Mouse (Mus musculus) limb, embryonic 14.5 days (tissue): ENCODE data around the gene Olfr156. TPM values are rescaled to one million over a fixed set of nuclear protein-coding genes. Genes with fewer than 3 reads are reported as not detected.

Experiments used
- ATAC-seq: fragments of 200-750 bp; cut with Nextera tagmentation; 2 replicates; pipeline ENCODE4 v1.8.0; 2017; ENCODE audit warnings: low read depth, moderate number of reproducible peaks, moderate TSS enrichment; ENCODE audit not compliant: low FRiP score
- DNase-seq: peaks from one replicate; pipeline ENCODE4 v3.0.0-alpha.2; 2015; ENCODE audit warnings: low spot score
- H3K27ac ChIP-seq: fragments of 300-500 bp; sonication (generic); replicated peaks from 2 replicates; pipeline ENCODE4 v1.5.1; 2014; ENCODE audit warnings: low read depth, mild to moderate bottlenecking, low read length, moderate library complexity, mixed read lengths
- H3K27me3 ChIP-seq: fragments of 300-500 bp; sonication (generic); 2 replicates; pipeline ENCODE4 v1.6.1; 2014; ENCODE audit warnings: low read length, mixed read lengths; ENCODE audit not compliant: control insufficient read depth, insufficient read depth
- H3K36me3 ChIP-seq: fragments of 300-500 bp; sonication (generic); 2 replicates; pipeline ENCODE4 v1.6.1; 2014; ENCODE audit warnings: mild to moderate bottlenecking, low read length, moderate library complexity, mixed read lengths; ENCODE audit not compliant: control insufficient read depth, insufficient read depth
- H3K4me1 ChIP-seq: fragments of 300-500 bp; sonication (generic); 2 replicates; pipeline ENCODE4 v1.6.1; 2014; ENCODE audit warnings: antibody characterized with exemption, low read length, mixed read lengths; ENCODE audit not compliant: control insufficient read depth, insufficient read depth
- H3K4me2 ChIP-seq: fragments of 300-500 bp; sonication (generic); replicated peaks from 2 replicates; pipeline ENCODE4 v1.6.1; 2014; ENCODE audit warnings: low read depth, mild to moderate bottlenecking, low read length, moderate library complexity; ENCODE audit not compliant: severe bottlenecking
- H3K4me3 ChIP-seq: fragments of 300-500 bp; sonication (generic); replicated peaks from 2 replicates; pipeline ENCODE4 v1.5.1; 2014; ENCODE audit warnings: low read length
- H3K9ac ChIP-seq: fragments of 300-500 bp; sonication (generic); 2 replicates; pipeline ENCODE4 v1.6.1; 2014; ENCODE audit warnings: mild to moderate bottlenecking, low read depth, low read length, moderate library complexity; ENCODE audit not compliant: severe bottlenecking
- H3K9me3 ChIP-seq: fragments of 300-500 bp; sonication (generic); 2 replicates; pipeline ENCODE4 v1.6.1; 2016; ENCODE audit warnings: low read length; ENCODE audit not compliant: control insufficient read depth
- POLR2A ChIP-seq: fragments of 200-500 bp; IDR thresholded peaks from 2 replicates; pipeline ENCODE4 v1.8.0; 2012; ENCODE audit warnings: inconsistent platforms, mild to moderate bottlenecking, moderate library complexity, borderline replicate concordance; ENCODE audit not compliant: insufficient read depth, insufficient read length; ENCODE audit errors: extremely low read depth
- WGBS: fragments of 180-500 bp; shearing (Covaris S2); extraction: QIAGEN DNeasy Blood & Tissue Kit; methylation state at CpG from one replicate; pipeline ENCODE4 v1.1.7; 2014; 5-methylcytosine and 5-hydroxymethylcytosine counted together
- polyA plus RNA-seq, 2 experiments: library from polyadenylated mRNA; depleted of rRNA in 1 of 2; stranded (reverse) in 1 of 2; unstranded in 1 of 2; fragments of >200 nt; fragmentation: Nextera tagmentation in 1 of 2; extraction: Ambion mirVana in 1 of 2; gene quantifications; 2 replicates each; pipeline versions ENCODE4 v1.2.1 to v1.2.3; 2012 to 2014

The Olfr156 gene
- polyA plus RNA-seq, 2 experiments: 0.34 TPM; not detected in 1

- Histone ChIP-seq H3K36me3 (no peaks in the 10 kb centered on the region), H3K27ac (no peak overlapping the region), H3K4me3 (no peak overlapping the region), H3K4me2 (no peak overlapping the region), H3K9ac (no peak overlapping the region), H3K4me1 (no peaks in the 10 kb centered on the region), H3K27me3 (no peaks in the 10 kb centered on the region), H3K9me3 (no peaks in the 10 kb centered on the region)
- no peak for ATAC-seq
- DNase-seq: no peak
- WGBS: 53% methylated on average over 2 of the region's 2 CpGs
- no peak for TF ChIP-seq POLR2A
Observed at GRCm38 (mm10) chr4:43772304-43772703, 51.4 kb downstream of the Olfr156 start.

GRCm38 (mm10) chr4:43771626-43772025, 52.1 kb downstream of the Olfr156 start:
- ATAC-seq: no peak
- Histone ChIP-seq H3K4me1 (no peaks in the 10 kb centered on the region), H3K4me2 (no peak overlapping the region), H3K27ac (no peak overlapping the region), H3K4me3 (no peak overlapping the region), H3K27me3 (no peaks in the 10 kb centered on the region), H3K9ac (no peak overlapping the region), H3K9me3 (no peaks in the 10 kb centered on the region), H3K36me3 (no peaks in the 10 kb centered on the region)
- DNase-seq: no peak
- no peak for TF ChIP-seq POLR2A
- WGBS: 60% methylated on average over 6 of the region's 6 CpGs

DNA sequence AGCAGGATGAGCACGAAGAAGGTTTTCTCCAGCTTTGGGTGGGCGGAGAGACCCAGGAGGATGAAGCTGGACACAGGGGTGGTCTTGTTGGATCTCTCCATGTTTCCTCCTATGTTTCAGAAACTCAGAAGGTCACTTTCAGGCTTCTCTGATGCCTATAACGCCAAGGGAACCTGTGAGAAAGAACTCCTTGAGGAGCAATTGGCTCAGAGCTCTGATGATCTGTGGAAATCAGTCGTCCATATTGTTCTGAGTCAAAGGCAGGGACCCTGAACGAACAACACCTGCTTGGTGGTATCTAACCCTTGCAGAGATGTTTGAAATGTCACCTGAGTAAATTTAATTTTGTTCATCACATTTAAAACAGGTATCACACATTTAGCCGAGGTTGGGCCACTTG, 52.8 kb downstream of the Olfr156 start, which contains the start of gene Olfr159:
Gene Olfr159 (minus strand): TSS at position 101 of the 400 bp plus-strand sequence.
- Histone ChIP-seq H3K36me3 (no peaks in the 10 kb centered on the region), H3K4me2 (no peak within 1 kb of the TSS), H3K9ac (no peak within 1 kb of the TSS), H3K27ac (no peak within 1 kb of the TSS), H3K4me1 (no peaks in the 10 kb centered on the region), H3K4me3 (no peak within 1 kb of the TSS), H3K27me3 (no peaks in the 10 kb centered on the region), H3K9me3 (no peaks in the 10 kb centered on the region)
- DNase-seq: no peak
- TF ChIP-seq POLR2A: no peak
- 81% methylated on average over 6 of the region's 6 CpGs for WGBS
- ATAC-seq: no peak

Other genes with a start within 250 kb of the Olfr156 start
- 81.9 and 101 TPM in 2 replicates for gene Rgp1, start 245.2 kb downstream of the Olfr156 start, polyA plus RNA-seq (2012; rRNA removed)
- 33.3 and 35.3 TPM in 2 replicates for gene Rgp1, start 245.2 kb downstream of the Olfr156 start, polyA plus RNA-seq (2014; fragmentation: Nextera tagmentation; extraction: Ambion mirVana)
- gene Gba2, start 245.0 kb downstream of the Olfr156 start, polyA plus RNA-seq (2012; rRNA removed): 39.8 and 50.1 TPM in 2 replicates
- 18.4 and 19.9 TPM in 2 replicates for gene Gba2, start 245.0 kb downstream of the Olfr156 start, polyA plus RNA-seq (2014; fragmentation: Nextera tagmentation; extraction: Ambion mirVana)
- gene Msmp, start 239.4 kb downstream of the Olfr156 start, polyA plus RNA-seq (2012; rRNA removed): 0.24 and 0.88 TPM in 2 replicates
- 2.8 and 3.0 TPM in 2 replicates for gene Msmp, start 239.4 kb downstream of the Olfr156 start, polyA plus RNA-seq (2014; fragmentation: Nextera tagmentation; extraction: Ambion mirVana)
- 121 and 124 TPM in 2 replicates for gene Npr2, start 192.0 kb downstream of the Olfr156 start, polyA plus RNA-seq (2012; rRNA removed)
- 33.3 and 34.3 TPM in 2 replicates for gene Npr2, start 192.0 kb downstream of the Olfr156 start, polyA plus RNA-seq (2014; fragmentation: Nextera tagmentation; extraction: Ambion mirVana)
- 1.8 and 2.5 TPM in 2 replicates for gene Spag8, start 170.3 kb downstream of the Olfr156 start, polyA plus RNA-seq (2012; rRNA removed)
- 0.58 and 0.61 TPM in 2 replicates for gene Spag8, start 170.3 kb downstream of the Olfr156 start, polyA plus RNA-seq (2014; fragmentation: Nextera tagmentation; extraction: Ambion mirVana)
- 58.3 and 63.2 TPM in 2 replicates for gene Hint2, start 167.4 kb downstream of the Olfr156 start, polyA plus RNA-seq (2012; rRNA removed)
- gene Hint2, start 167.4 kb downstream of the Olfr156 start, polyA plus RNA-seq (2014; fragmentation: Nextera tagmentation; extraction: Ambion mirVana): 73.8 and 87.6 TPM in 2 replicates
- gene Tmem8b, start 154.9 kb downstream of the Olfr156 start, polyA plus RNA-seq (2012; rRNA removed): 16.0 and 26.7 TPM in 2 replicates
- 3.8 and 5.2 TPM in 2 replicates for gene Tmem8b, start 154.9 kb downstream of the Olfr156 start, polyA plus RNA-seq (2014; fragmentation: Nextera tagmentation; extraction: Ambion mirVana)
- 0.40 and 0.63 TPM in 2 replicates for gene Fam221b, start 154.8 kb downstream of the Olfr156 start, polyA plus RNA-seq (2012; rRNA removed)
- 4.0 and 4.3 TPM in 2 replicates for gene Fam221b, start 154.8 kb downstream of the Olfr156 start, polyA plus RNA-seq (2014; fragmentation: Nextera tagmentation; extraction: Ambion mirVana)
- gene Olfr70, start 123.1 kb downstream of the Olfr156 start, polyA plus RNA-seq (2012; rRNA removed): not detected in 2 replicates
- gene Olfr70, start 123.1 kb downstream of the Olfr156 start, polyA plus RNA-seq (2014; fragmentation: Nextera tagmentation; extraction: Ambion mirVana): not detected in 2 replicates
- not detected in 2 replicates for gene Olfr71, start 113.6 kb downstream of the Olfr156 start, polyA plus RNA-seq (2012; rRNA removed)
- not detected in 2 replicates for gene Olfr71, start 113.6 kb downstream of the Olfr156 start, polyA plus RNA-seq (2014; fragmentation: Nextera tagmentation; extraction: Ambion mirVana)
- gene Hrct1, start 96.7 kb downstream of the Olfr156 start, polyA plus RNA-seq (2012; rRNA removed): 3.2 and 3.9 TPM in 2 replicates
- gene Hrct1, start 96.7 kb downstream of the Olfr156 start, polyA plus RNA-seq (2014; fragmentation: Nextera tagmentation; extraction: Ambion mirVana): 2.1 and 2.2 TPM in 2 replicates
- 1.0 and 1.3 TPM in 2 replicates for gene Spaar, start 93.9 kb downstream of the Olfr156 start, polyA plus RNA-seq (2012; rRNA removed)
- gene Spaar, start 93.9 kb downstream of the Olfr156 start, polyA plus RNA-seq (2014; fragmentation: Nextera tagmentation; extraction: Ambion mirVana): 0.08 and 0.10 TPM in 2 replicates
- not detected in 2 replicates for gene Olfr159, start 52.9 kb downstream of the Olfr156 start, polyA plus RNA-seq (2012; rRNA removed)
- gene Olfr159, start 52.9 kb downstream of the Olfr156 start, polyA plus RNA-seq (2014; fragmentation: Nextera tagmentation; extraction: Ambion mirVana): not detected in 2 replicates
- gene Olfr157, start 16.3 kb upstream of the Olfr156 start, polyA plus RNA-seq (2012; rRNA removed): 0.03 and 0.04 TPM in 2 replicates
- gene Olfr157, start 16.3 kb upstream of the Olfr156 start, polyA plus RNA-seq (2014; fragmentation: Nextera tagmentation; extraction: Ambion mirVana): not detected in 2 replicates
- not detected in 2 replicates for gene Olfr155, start 27.7 kb upstream of the Olfr156 start, polyA plus RNA-seq (2012; rRNA removed)
- gene Olfr155, start 27.7 kb upstream of the Olfr156 start, polyA plus RNA-seq (2014; fragmentation: Nextera tagmentation; extraction: Ambion mirVana): not detected in 2 replicates
- gene Reck, start 51.6 kb upstream of the Olfr156 start, polyA plus RNA-seq (2012; rRNA removed): 66.2 and 72.1 TPM in 2 replicates
- 49.0 and 50.0 TPM in 2 replicates for gene Reck, start 51.6 kb upstream of the Olfr156 start, polyA plus RNA-seq (2014; fragmentation: Nextera tagmentation; extraction: Ambion mirVana)
- 67.0 and 71.9 TPM in 2 replicates for gene Glipr2, start 133.5 kb upstream of the Olfr156 start, polyA plus RNA-seq (2012; rRNA removed)
- gene Glipr2, start 133.5 kb upstream of the Olfr156 start, polyA plus RNA-seq (2014; fragmentation: Nextera tagmentation; extraction: Ambion mirVana): 108 and 121 TPM in 2 replicates
- gene Ccin, start 159.6 kb upstream of the Olfr156 start, polyA plus RNA-seq (2012; rRNA removed): 0.36 and 0.44 TPM in 2 replicates
- gene Ccin, start 159.6 kb upstream of the Olfr156 start, polyA plus RNA-seq (2014; fragmentation: Nextera tagmentation; extraction: Ambion mirVana): 0.10 TPM in 1 of 2 replicates, not detected in the other
- gene Clta, start 180.6 kb upstream of the Olfr156 start, polyA plus RNA-seq (2012; rRNA removed): 278 and 361 TPM in 2 replicates
- gene Clta, start 180.6 kb upstream of the Olfr156 start, polyA plus RNA-seq (2014; fragmentation: Nextera tagmentation; extraction: Ambion mirVana): 252 and 264 TPM in 2 replicates